Mouse (Mus musculus) hindbrain, embryonic 15.5 days (tissue): ENCODE results near the gene Limk2. TPM values are rescaled to one million over a fixed set of nuclear protein-coding genes. Genes with fewer than 3 reads are reported as not detected.
A peak's percentile ranks its signal among the peaks of the same experiment; 100 is the strongest.

Experiments
- ATAC-seq: fragments of 200-750 bp; cut with Nextera tagmentation; 2 replicates; pipeline ENCODE4 v1.8.0; 2017; ENCODE audit warnings: low read depth, moderate number of reproducible peaks, moderate TSS enrichment; ENCODE audit not compliant: low FRiP score
- H3K27ac ChIP-seq: fragments of 300-500 bp; sonication (generic); replicated peaks from 2 replicates; pipeline ENCODE4 v1.5.1; 2015; ENCODE audit warnings: mild to moderate bottlenecking, inconsistent platforms
- H3K27me3 ChIP-seq: fragments of 300-500 bp; sonication (generic); 2 replicates; pipeline ENCODE4 v1.6.1; 2015; ENCODE audit warnings: control low read depth, inconsistent platforms
- H3K36me3 ChIP-seq: fragments of 300-500 bp; sonication (generic); 2 replicates; pipeline ENCODE4 v1.6.1; 2015; ENCODE audit warnings: control low read depth, inconsistent platforms
- H3K4me1 ChIP-seq: fragments of 300-500 bp; sonication (generic); replicated peaks from 2 replicates; pipeline ENCODE4 v1.6.1; 2015; ENCODE audit warnings: control low read depth, inconsistent platforms
- H3K4me2 ChIP-seq: fragments of 300-500 bp; sonication (generic); 2 replicates; pipeline ENCODE4 v1.6.1; 2015; ENCODE audit warnings: moderate library complexity, mild to moderate bottlenecking, inconsistent platforms
- H3K4me3 ChIP-seq: fragments of 300-500 bp; sonication (generic); 2 replicates; pipeline ENCODE4 v1.5.1; 2015; ENCODE audit warnings: mild to moderate bottlenecking, inconsistent platforms
- H3K9ac ChIP-seq: fragments of 300-500 bp; sonication (generic); 2 replicates; pipeline ENCODE4 v1.6.1; 2015; ENCODE audit warnings: inconsistent platforms
- H3K9me3 ChIP-seq: fragments of 300-500 bp; sonication (generic); 2 replicates; pipeline ENCODE4 v1.6.1; 2016; ENCODE audit warnings: control low read depth, inconsistent platforms
- WGBS: fragments of 180-500 bp; shearing (Covaris S2); methylation state at CpG from one replicate; pipeline ENCODE4 v1.1.7; 2015; 5-methylcytosine and 5-hydroxymethylcytosine counted together
- polyA plus RNA-seq: library from polyadenylated mRNA; unstranded; fragments of >200 nt; fragmentation: Nextera tagmentation; extraction: Ambion mirVana; gene quantifications from 2 replicates; pipeline ENCODE4 v1.2.1, GENCODE M21; 2015

The Limk2 gene
- polyA plus RNA-seq: 148 and 158 TPM in 2 replicates

DNA sequence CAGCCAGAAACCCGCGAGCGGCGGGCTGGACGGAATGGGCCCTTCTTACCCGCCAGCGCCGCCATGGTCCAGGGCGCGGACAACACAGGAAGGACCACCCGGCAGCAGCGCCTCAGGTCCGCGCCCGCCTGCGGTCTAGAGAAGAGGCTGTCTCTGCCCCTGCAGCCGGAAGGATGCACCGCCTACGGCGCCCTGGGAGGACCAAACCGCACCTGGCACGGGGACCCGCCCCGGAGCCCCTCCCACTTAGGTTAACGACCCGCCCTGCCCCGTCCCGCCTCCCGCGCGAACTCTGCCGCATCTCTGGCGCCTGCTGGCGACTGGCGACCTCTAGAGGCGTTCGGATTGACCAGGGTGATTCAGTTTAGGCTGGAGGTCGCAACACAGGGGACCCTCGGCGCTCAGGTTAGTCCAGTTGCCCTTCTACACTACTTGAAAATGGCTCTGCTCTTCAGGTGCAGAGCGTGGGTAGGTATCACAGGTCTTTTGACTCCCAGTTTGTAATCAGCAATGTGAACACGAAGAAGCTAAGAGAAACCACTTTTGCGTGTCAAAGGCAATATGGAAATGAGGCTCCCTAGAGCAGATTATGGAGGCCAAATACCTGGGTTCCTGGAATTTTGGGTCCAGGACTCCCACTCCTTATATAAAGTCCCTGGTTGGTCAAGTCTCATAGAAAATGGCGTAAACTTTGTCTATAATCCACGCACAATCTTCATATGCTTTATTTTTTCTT, at the start of gene Limk2:
TSS of gene Limk2 (minus strand) at position 193 of the 736 bp plus-strand sequence.
- peak; percentile 91 for ATAC-seq
- H3K27me3 ChIP-seq: no peaks in the 10 kb centered on the region
- peaks cover 18% of the 10 kb centered on the region for H3K4me1 ChIP-seq
- H3K4me2 ChIP-seq: peak within 1 kb of the TSS; percentile 80
- peak within 1 kb of the TSS; percentile 76 for H3K9ac ChIP-seq
- H3K9me3 ChIP-seq: no peaks in the 10 kb centered on the region
- peak within 1 kb of the TSS; percentile 71 for H3K27ac ChIP-seq
- peak within 1 kb of the TSS; percentile 78 for H3K4me3 ChIP-seq
- 2% methylated on average over 40 of the region's 45 CpGs for WGBS
- no peaks in the 10 kb centered on the region; the same call in none of the 2 replicates for H3K36me3 ChIP-seq

DNA sequence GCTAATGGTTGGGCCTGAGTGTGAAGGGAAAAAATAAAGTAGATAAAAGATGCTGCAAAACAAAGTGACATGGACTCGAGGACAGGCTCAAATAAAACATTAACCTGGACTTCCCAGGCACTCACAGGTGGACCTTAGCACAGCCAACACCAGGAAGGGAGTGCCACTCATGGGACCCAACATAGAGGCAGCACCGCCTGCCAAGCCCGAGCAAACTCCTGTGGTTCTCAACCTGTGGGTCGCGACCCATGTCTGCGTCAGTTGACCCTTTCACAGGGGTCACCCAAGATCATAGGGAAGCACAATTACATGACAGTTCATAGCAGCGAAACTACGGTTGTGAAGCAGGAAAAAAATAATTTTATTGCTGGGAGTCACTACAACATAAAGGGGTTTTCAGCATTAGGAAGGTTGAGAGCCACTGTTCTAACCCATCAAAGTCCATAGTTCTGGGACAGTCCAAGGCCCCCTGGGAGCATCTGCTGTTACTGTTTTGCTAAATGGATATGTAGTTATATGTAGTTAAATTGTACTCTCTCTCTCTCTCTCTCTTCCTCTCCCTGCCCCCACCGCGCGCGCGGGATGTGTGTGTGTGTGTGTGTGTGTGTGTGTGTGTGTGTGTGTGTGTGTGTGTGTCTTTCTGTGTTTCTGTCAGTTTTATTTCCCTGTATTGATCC, 49.6 kb upstream of the Limk2 start:
- peaks cover 6% of the 10 kb centered on the region; the same call in 1 of the 2 replicates for H3K36me3 ChIP-seq
- no peak overlapping the region for H3K4me3 ChIP-seq
- ATAC-seq: no peak
- WGBS: 85% methylated on average over 8 of the region's 13 CpGs
- no peaks in the 10 kb centered on the region for H3K27me3 ChIP-seq
- no peak overlapping the region for H3K4me2 ChIP-seq
- no peak overlapping the region for H3K27ac ChIP-seq
- peaks cover 4% of the 10 kb centered on the region for H3K4me1 ChIP-seq
- H3K9ac ChIP-seq: no peak overlapping the region
- no peaks in the 10 kb centered on the region for H3K9me3 ChIP-seq

DNA sequence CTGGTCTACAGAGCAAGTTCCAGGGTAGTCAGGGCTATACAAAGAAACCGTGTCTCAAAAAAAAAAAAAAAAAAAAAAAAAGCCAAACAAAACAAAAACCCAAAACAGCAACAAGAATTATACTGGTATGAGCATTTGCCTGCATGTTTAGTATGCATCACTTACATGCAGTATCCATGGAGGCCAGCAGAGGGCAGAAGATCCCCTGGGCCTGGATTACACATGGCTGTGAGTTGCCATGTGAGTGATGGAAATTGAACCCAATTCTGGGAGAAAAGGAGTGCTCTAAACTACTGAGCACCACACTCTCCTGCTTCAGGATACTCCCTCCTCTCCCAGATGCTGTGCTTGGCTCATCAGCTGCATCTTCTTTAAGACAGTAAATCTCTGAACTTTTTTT, 47.4 kb upstream of the Limk2 start:
- Histone ChIP-seq H3K4me1 (peaks cover 12% of the 10 kb centered on the region), H3K9ac (no peak overlapping the region), H3K27me3 (no peaks in the 10 kb centered on the region), H3K4me2 (no peak overlapping the region), H3K36me3 (peaks cover 6% of the 10 kb centered on the region; the same call in 1 of the 2 replicates), H3K27ac (no peak overlapping the region), H3K4me3 (no peak overlapping the region), H3K9me3 (no peaks in the 10 kb centered on the region)
- no peak for ATAC-seq
- 25% methylated on average over 1 of the region's 1 CpGs for WGBS

DNA sequence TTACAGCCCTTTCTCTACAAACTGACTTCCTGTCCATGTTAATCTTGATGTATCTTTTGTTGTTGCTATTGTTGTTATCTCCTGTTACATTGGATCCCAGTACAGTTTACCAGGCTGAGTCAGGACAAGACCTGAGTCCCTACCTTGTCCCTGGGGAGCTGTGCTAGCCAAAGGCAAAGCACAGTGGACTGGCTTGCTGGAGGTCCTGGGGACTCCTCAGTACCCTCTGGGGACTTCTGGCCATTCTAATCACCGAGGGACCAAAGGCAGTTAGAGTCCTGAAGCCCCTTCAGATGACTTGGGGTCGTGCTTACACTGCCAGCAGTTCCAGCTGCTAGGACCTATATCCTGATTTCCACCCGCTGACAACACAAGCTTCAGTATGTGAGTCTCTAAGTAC, 45.5 kb upstream of the Limk2 start:
- ATAC-seq: no peak
- 95% methylated on average over 3 of the region's 3 CpGs for WGBS
- no peaks in the 10 kb centered on the region for H3K27me3 ChIP-seq
- H3K4me2 ChIP-seq: no peak overlapping the region
- H3K9me3 ChIP-seq: no peaks in the 10 kb centered on the region
- no peak overlapping the region for H3K27ac ChIP-seq
- peaks cover 26% of the 10 kb centered on the region for H3K4me1 ChIP-seq
- no peak overlapping the region for H3K9ac ChIP-seq
- no peak overlapping the region for H3K4me3 ChIP-seq
- H3K36me3 ChIP-seq: peaks cover 6% of the 10 kb centered on the region; the same call in 1 of the 2 replicates

DNA sequence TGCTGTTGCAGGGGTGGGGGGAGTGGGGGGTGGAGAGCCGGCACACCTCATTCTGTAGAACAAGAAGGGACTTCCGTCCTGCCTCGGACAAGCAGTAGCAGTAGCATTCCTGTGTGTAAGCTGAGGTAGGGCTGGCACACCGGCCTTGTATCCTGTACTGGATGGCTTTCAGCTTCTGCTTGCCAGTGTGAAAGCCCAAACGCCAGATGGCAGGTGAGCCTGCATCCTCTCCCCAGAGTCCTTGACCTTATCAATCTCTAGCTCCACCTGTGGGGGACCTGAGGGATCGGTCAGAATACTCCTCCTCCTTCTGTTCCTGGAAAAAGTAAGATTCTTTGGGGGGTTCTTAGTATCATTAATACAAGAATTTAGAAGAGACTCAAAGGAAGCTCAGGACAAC, 44.5 kb upstream of the Limk2 start:
- WGBS: 73% methylated on average over 6 of the region's 6 CpGs
- H3K9me3 ChIP-seq: no peaks in the 10 kb centered on the region
- H3K4me3 ChIP-seq: peak overlapping the region; percentile 85
- no peak for ATAC-seq
- H3K4me2 ChIP-seq: peak overlapping the region; percentile 87
- no peak overlapping the region for H3K27ac ChIP-seq
- H3K4me1 ChIP-seq: peaks cover 26% of the 10 kb centered on the region
- peaks cover 6% of the 10 kb centered on the region; the same call in 1 of the 2 replicates for H3K36me3 ChIP-seq
- H3K27me3 ChIP-seq: no peaks in the 10 kb centered on the region
- no peak overlapping the region for H3K9ac ChIP-seq

DNA sequence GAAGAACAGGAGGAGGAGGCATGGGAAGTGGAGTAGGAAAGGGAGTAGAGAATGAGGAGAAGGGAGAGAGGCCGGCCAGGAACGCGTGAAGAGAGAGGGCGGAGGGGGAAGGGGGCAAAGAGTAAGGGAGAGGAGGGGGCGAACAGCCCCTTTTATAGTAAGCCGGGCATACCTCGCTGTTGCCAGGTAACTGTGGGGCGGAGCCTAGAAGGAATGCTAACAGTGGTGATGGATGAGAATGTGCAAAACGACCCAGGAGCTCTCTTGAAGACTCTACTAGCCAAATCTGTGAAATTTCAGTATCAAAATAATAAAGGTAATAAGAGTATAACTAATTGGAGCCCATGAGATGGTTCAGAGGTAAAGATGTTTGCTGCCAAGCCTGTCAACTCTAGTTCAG, 43.8 kb upstream of the Limk2 start:
- no peaks in the 10 kb centered on the region for H3K27me3 ChIP-seq
- ATAC-seq: peak; percentile 46; the same call in 1 of the 2 replicates
- H3K4me3 ChIP-seq: peak overlapping the region; percentile 85
- H3K9ac ChIP-seq: peak overlapping the region; percentile 81
- H3K27ac ChIP-seq: peak overlapping the region; percentile 90
- peaks cover 26% of the 10 kb centered on the region for H3K4me1 ChIP-seq
- no peaks in the 10 kb centered on the region for H3K9me3 ChIP-seq
- H3K36me3 ChIP-seq: peaks cover 6% of the 10 kb centered on the region; the same call in 1 of the 2 replicates
- under 1% methylated on average over 9 of the region's 9 CpGs for WGBS
- H3K4me2 ChIP-seq: peak overlapping the region; percentile 87

DNA sequence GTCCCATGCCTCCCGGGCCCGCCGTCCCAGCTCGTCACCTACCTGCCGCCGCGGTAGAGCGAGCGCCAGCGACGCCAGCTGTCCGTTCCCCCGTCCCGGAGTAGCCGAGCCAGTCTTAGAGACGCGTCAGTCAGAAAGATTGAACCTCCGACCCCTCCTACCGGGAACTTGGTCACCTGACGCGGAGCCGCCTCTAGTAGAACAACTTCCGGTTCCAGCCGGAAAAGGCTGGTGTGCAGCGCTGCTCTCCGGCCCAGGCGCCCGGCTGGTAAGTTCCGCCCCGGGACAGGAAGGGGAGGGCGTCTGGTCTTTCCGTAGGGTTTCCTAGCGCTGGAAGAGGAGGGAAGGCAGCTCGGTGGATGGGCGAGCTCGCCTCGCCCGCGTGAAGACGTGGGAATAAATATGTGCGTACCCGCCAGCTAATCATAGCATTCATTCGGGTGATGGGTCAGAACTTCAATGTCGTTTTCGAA, 43.2 kb upstream of the Limk2 start, which contains the start of gene Rnf185:
TSS of gene Rnf185 (minus strand) at position 197 of the 473 bp plus-strand sequence.
- Histone ChIP-seq H3K9ac (peak within 1 kb of the TSS; percentile 81), H3K27ac (peak within 1 kb of the TSS; percentile 90), H3K27me3 (no peaks in the 10 kb centered on the region), H3K36me3 (peaks cover 6% of the 10 kb centered on the region; the same call in 1 of the 2 replicates), H3K4me2 (peak within 1 kb of the TSS; percentile 87), H3K9me3 (no peaks in the 10 kb centered on the region), H3K4me3 (peak within 1 kb of the TSS; percentile 85), H3K4me1 (peaks cover 26% of the 10 kb centered on the region)
- peak; percentile 97 for ATAC-seq
- under 1% methylated on average over 45 of the region's 45 CpGs for WGBS

DNA sequence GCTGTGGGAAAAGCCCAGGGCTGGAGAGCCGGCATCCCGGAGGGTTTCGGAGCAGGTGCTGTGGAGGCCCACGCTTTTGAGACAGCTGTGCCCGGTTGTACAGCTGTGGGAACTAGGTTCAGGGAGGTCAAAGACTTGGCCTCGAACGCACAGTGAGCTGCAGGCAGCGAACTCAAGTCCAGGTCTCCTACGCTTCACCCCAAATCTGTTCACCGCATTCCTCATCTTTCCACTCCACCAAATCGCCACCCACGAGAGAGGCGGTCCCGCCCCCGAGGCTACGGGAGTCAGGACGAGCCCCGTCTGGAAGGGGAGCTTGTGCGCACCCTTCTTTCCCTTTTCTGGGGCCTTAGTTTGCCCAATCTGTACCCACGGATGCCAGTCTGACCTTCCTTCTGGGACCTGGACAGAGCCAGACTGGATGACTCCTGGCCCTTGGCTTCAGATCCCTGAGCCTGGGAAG, 42.7 kb upstream of the Limk2 start:
- Histone ChIP-seq H3K4me1 (peaks cover 26% of the 10 kb centered on the region), H3K9me3 (no peaks in the 10 kb centered on the region), H3K27me3 (no peaks in the 10 kb centered on the region), H3K36me3 (peaks cover 6% of the 10 kb centered on the region; the same call in 1 of the 2 replicates), H3K27ac (peak overlapping the region; percentile 90), H3K9ac (peak overlapping the region; percentile 81), H3K4me3 (peak overlapping the region; percentile 85), H3K4me2 (peak overlapping the region; percentile 87)
- under 1% methylated on average over 20 of the region's 20 CpGs for WGBS
- ATAC-seq: no peak; the same call in 1 of the 2 replicates

DNA sequence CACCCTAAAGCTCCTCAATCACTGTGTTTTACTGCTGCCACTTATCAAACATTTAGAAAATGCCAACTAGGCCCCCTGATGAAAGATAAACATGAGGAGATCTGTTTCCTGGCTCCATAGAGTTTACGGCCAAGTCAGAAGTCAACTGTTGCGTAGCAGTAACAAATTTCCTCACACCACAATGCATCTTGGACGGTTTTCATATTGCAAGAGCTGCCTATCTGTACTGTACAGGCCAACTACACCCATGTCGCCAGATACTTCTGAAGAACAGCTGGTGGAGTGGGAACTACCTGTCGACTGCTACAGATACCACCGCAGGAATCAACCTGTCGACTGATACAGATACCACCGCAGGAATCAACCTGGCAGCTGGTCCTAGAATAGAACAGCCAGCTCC, 35.9 kb upstream of the Limk2 start:
- Histone ChIP-seq H3K27me3 (no peaks in the 10 kb centered on the region), H3K36me3 (0 out of 2 replicates have a peak, but pooled peaks cover 2% of the 10 kb centered on the region), H3K27ac (no peak overlapping the region), H3K9me3 (no peaks in the 10 kb centered on the region), H3K4me2 (no peak overlapping the region), H3K9ac (no peak overlapping the region), H3K4me3 (no peak overlapping the region), H3K4me1 (peaks cover under 1% of the 10 kb centered on the region)
- 91% methylated on average over 8 of the region's 8 CpGs for WGBS
- no peak for ATAC-seq

DNA sequence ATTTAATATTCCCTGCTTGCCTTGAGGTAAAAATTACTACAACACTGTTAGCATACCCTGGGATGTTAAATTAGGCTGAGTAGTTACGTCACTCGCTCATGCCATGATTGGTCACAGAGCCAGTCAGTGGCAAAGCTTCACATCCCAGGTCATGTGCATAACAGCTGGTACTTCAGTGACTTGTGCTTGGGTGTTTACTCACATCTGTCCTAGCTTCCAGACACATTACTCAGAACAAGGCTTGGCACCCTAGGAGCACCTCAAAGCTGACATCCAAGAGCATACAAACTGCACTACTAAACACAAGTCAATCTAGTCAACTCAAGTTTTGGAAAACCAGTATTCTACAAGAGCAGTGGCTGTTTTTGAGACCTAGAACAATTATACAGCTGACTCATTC, 34.1 kb upstream of the Limk2 start:
- Histone ChIP-seq H3K4me1 (no peaks in the 10 kb centered on the region; the same call in 1 of the 2 replicates), H3K36me3 (0 out of 2 replicates have a peak, but pooled peaks cover 2% of the 10 kb centered on the region), H3K4me3 (no peak overlapping the region), H3K27me3 (no peaks in the 10 kb centered on the region), H3K9ac (no peak overlapping the region), H3K4me2 (no peak overlapping the region), H3K27ac (no peak overlapping the region), H3K9me3 (no peaks in the 10 kb centered on the region)
- WGBS: 95% methylated on average over 2 of the region's 2 CpGs
- no peak for ATAC-seq

DNA sequence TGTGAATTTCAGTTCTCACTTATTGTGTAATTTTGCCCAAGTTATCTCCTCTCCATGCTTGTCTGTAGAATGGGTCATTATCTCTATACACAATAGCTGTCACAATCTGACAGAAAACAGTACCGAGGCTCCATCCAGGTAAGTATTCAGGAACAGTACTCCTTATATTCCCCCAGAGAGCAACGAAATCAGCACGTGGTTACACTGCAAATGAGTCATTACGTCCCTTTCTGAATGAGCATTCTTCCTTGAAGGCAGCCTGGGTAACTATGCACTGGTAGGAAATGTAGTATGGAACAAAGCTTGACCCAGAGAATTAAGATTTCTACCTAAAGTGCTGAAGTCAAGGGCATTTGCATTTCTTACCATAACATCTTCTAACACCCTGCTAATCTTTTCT, 33.7 kb upstream of the Limk2 start:
- H3K4me1 ChIP-seq: no peaks in the 10 kb centered on the region; the same call in 1 of the 2 replicates
- no peak for ATAC-seq
- WGBS: 75% methylated on average over 4 of the region's 4 CpGs
- H3K27ac ChIP-seq: no peak overlapping the region
- H3K27me3 ChIP-seq: no peaks in the 10 kb centered on the region
- H3K9me3 ChIP-seq: no peaks in the 10 kb centered on the region
- H3K4me3 ChIP-seq: no peak overlapping the region
- 0 out of 2 replicates have a peak, but pooled peaks cover 2% of the 10 kb centered on the region for H3K36me3 ChIP-seq
- H3K4me2 ChIP-seq: no peak overlapping the region
- no peak overlapping the region for H3K9ac ChIP-seq
